Mouse (Mus musculus): Measurements from ENCODE around the gene Cd163l1.
A peak's percentile ranks its signal among the peaks of the same experiment; 100 is the strongest.

Gene Cd163l1

GRCm38 (mm10) chr7:140217967-140218366 is at the start of gene Cd163l1:
TSS of gene Cd163l1 (plus strand) at chr7:140218267.
- DNase-seq = no peak

- DNase-seq = no peak
Observed at GRCm38 (mm10) chr7:140169386-140169785, 48.7 kb upstream of the Cd163l1 start.

GRCm38 (mm10) chr7:140170863-140171262 is 47.2 kb upstream of the Cd163l1 start:
- DNase-seq = no peak

DNA sequence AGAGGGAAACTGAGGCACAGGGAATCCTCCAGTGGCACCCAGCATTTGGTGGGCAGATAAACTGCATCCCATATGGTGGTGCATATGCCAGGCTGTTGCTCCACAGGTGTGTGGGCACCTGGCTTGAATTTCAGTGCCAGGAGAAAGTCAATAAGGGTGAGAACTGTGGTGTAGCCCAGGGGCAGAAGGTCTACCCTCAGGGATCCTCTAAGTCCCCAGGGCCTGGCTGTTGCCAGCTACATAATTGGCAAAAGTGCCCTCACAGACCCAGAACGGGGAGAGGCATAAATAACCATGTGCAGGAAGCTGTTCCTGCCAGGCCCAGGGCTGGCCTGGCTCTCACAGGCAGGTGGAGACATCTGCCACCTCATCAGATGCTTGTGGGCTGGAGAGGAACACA is 45.1 kb upstream of the Cd163l1 start, which contains the start of gene Olfr523:
Olfr523 (plus strand) TSS at position 282 of the 400 bp plus-strand sequence.
- DNase-seq = peak; percentile 82

DNA sequence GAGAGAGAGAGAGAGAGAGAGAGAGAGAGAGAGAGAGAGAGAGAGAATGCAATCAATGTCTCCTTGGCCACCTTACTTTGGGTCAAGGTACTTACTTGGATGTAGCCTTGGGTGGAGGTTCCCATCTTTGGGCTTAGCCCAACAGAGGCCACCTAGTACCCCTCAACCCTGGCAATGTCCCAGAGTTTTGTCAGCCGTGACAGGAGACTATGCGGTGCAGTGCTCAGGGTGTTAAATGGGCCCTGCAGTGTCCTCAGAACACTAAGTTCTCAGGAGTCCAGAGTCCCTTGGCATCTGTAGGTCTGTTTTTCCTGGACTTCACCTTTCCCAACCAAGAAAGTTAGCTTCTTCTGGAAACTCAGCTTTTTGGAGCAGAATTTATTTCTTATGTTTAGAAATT is 38.9 kb upstream of the Cd163l1 start:
- DNase-seq = no peak

- no peak for DNase-seq
Observed at GRCm38 (mm10) chr7:140180692-140181091, 37.4 kb upstream of the Cd163l1 start.

GRCm38 (mm10) chr7:140184206-140184605 is 33.9 kb upstream of the Cd163l1 start:
- no peak for DNase-seq

DNA sequence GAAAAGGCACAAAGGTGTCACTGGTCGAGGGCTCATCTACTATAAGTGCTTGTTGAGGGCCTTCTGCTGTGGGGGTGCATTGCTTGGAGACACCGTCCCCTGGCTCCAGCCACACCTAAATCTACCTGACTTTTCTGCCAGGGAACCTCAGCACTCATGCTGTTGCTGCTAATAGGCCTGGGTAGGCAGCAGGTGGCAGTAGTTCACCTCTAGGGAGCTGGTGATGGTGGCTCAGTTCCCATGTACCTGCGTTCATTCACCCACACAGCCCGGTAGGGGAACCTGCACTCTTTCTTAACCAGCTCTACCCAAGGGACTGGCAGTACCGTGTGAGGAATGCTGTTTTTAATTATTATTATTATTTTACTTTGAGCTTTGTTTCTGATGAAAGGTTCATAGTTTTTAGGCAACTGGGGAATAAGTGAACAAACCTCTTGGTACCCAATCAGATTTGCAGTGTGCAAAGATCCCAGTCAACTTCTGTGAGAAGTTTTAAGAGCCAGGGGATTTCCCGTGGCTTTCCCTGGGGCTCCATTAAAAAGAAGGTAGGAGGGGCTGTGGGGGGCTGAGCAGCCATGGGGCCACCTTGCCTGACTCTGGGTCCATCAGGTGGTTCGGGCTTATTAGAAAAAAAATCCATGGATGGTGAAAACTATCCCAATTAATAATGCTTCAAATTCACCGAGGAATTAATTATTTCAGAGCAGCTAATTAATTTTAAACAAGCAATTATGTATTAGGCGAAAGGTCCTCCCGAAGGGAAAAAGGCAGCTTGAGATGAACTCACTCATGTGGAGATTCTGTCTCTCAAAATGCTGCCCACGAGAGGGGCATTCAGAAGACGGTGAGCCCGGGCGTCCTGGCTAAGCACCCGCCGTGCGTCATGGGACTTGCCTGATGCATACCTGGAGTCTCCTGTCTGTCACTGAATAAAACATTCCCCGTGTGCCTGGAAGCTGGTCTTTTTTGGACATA is 31.1 kb upstream of the Cd163l1 start:
- DNase-seq = no peak

GRCm38 (mm10) chr7:140187721-140188390 is 30.2 kb upstream of the Cd163l1 start:
- DNase-seq = no peak

DNA sequence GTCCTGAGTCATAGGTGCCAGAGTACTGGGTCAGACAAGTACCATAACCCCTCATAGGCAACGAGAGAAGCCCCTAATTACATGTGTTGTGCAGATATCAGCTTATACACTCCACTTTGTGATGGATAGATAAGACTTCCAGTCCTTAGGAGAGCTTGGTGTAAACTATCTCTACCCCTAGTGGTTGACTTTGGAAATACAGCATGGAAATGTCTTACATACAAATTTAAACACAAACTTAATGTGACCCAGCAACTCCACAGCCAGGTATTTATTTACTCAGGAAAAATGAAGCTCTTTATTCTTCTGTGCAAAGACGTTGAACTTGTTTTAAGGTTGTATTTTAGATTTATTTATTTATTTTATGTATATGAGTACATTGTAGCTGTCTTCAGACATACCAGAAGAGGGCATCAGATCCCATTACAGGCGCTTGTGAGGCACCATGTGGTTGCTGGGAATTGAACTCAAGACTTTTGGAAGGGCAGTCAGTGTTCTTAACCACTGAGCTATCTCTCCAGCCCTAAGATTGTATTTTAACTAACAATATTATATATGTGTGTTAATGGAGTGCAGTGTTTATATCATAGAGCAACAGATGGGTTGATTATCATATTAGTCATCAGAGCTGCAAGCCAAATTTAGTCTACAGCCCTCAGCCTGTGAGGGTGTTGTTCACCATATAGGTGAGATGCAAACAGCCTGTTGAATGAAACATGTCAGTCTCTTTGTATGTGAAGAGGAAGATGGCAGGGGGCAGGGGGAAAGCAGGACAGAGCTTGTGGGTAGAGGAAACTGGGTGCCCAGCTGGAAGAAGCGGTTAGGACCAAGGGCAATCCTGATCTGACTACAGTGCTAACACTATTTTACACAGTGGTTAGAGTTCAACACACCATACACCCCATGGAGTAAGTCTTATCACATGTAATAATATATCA is 29.4 kb upstream of the Cd163l1 start:
- DNase-seq = no peak

- DNase-seq = no peak
Observed at GRCm38 (mm10) chr7:140190435-140190834, 27.6 kb upstream of the Cd163l1 start.

- no peak for DNase-seq
Observed at GRCm38 (mm10) chr7:140192445-140192844, 25.6 kb upstream of the Cd163l1 start.

DNA sequence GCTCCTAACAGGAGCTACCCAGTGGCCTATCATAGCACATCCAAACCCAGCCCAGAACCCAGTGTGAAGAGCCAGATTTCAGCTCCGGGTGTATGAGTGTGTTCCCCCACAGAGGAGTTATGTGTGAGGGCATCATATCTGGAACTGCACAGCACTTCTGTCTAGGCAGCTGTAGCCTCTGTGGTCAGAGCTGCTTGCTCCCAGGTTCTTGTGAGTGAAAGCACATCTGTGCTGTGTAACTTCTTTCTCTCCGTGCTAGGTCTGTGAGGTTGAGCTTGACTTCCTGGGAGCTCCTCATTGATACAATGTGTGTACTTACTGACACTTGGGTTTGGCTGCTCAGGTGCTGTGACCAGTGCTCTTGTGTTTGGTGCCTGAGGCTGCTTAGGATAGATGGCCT is 25.2 kb upstream of the Cd163l1 start:
- no peak for DNase-seq

DNA sequence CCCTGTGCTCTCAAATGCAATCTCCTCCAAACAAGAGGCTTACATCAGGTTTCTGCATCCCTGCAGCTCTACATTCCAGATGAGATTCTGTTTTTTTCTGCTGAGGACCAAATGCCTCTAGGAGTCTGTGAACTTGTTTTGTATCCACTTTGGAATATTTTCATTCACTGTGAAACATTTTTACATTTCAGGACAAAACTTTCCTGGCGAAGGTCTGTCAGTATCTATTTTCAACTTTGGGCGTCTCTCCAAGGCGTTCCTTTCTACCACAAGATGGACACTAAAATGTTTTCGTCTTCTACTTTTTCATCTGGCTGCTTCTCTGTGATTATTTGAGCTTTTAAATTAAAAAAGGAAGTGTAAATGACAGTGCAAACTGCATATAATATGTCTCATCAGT is 24.0 kb upstream of the Cd163l1 start:
- DNase-seq = no peak

DNA sequence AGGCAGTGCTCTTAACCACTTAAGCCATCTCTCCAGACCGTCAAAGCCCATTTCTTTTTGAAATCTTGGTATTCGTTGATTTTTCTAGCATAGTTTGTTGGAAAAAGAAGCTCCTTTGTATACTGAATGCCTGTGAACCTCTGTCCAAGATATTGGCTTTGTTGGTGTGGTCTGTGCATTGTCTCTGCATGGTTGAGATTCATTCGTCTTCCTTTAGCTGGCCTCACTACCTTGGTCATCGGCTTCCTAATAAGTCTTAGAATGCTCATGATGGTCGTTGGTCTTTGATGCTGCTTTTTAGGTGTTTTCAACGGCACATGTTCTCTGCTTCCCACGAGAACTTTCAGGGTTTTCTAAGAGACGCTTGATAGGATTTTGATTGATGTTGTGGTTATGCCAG is 22.1 kb upstream of the Cd163l1 start:
- DNase-seq = no peak

DNA sequence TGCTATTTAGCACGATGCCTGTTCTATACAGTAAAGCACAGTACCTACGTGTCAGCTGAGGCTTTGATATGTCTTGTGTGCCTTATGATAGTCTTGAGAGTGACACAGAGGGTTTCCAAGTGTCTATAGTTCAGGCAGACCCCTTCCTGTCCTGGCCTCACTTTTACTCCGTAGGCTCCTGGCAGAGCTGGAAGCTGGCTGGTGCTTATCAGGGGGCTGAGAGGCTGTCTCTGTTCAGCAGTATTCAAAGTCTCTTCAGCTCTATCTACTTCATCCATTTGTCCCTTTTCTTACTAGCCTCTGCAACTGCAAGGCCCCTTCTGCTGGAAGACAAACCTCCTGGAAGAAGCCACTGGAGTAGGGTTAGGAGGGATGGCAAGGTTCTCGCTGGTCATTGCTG is 17.0 kb upstream of the Cd163l1 start:
- no peak for DNase-seq

GRCm38 (mm10) chr7:140205864-140206263 is 12.2 kb upstream of the Cd163l1 start, which contains the start of gene Olfr524:
TSS of gene Olfr524 (minus strand) at chr7:140205964.
- no peak for DNase-seq

DNA sequence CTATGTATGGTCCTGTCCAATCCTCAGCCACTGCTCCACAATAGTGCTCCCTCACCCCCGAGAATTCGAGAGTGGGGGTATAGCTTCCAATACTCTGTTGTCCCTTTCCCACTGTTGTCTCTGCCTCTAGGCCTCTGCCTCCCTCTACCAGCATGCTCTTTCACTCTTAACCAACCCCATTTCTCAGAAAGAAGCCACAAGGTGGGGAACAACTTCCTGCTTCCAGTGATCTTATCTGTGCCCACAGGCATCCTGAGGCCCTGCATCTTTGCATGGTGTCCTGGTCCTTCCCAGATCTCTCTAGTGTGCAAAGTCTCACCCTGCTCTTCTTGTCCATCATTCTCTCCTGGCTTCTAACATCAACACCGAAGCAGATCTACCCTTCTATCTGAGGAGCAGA is 11.2 kb upstream of the Cd163l1 start:
- DNase-seq = no peak

GRCm38 (mm10) chr7:140208153-140208552 is 9.9 kb upstream of the Cd163l1 start:
- DNase-seq = no peak

- DNase-seq = no peak
Observed at GRCm38 (mm10) chr7:140208677-140209076, 9.4 kb upstream of the Cd163l1 start.

DNA sequence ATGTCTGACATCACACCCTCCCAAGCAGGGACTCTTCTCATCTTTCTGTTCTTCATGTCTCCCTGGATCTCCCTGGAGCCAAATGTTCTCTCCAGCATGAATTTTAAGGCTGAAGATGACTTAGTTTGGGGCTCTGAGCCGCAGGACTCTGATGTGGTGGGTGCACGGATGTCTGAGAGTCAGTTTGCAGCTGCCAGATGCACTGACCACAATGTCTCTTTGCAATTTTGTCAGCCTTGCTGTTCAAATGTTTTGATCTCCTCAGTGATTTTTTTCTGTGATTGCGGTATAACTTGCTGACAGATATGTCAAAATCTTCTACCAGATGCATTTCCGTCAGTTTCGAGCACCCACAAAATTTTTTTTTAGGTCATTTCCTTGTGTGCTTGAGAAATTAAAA is 4.2 kb upstream of the Cd163l1 start:
- no peak for DNase-seq

DNA sequence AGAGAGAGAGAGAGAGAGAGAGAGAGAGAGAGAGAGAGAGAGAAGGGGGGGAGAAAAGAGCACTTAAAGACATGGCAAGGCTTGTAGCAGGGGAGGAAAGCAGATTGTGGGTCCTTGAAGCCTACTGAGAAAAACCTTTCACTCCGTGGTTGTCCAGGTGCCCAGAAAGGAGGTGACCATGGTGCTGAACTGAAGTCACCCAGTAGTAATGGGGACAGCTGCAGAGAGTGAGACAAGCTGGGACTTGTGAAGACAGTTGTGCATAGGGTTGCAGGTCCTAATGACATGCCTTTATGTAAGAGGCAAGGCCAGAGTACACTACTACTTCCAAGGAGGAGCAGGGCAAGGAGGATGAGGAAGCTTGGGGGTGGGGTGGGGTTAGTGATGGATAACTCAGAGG is 1.2 kb downstream of the Cd163l1 start:
- no peak for DNase-seq

GRCm38 (mm10) chr7:140220375-140220774 is 2.3 kb downstream of the Cd163l1 start:
- DNase-seq = no peak
